Mouse (Mus musculus) T-helper 17 cell (primary cell): ENCODE results near the gene Pdcl2.

ENCODE experiments used
- in situ Hi-C, 2 experiments: fragments of 300-600 bp; cut with MboI, MseI; formaldehyde crosslinking; loops; 1 replicate in 1 of 2; 2 replicates in 1 of 2; pipeline ENCODE4 v1.15.1; 2025; ENCODE audit warnings: high pct_unique_total_duplicates in 2 of 2

Pdcl2 gene

GRCm38 (mm10) chr5:76330953-76331352 is at the start of gene Pdcl2:
TSS of gene Pdcl2 (minus strand) at chr5:76331156.
- in situ Hi-C loops = loop anchor here in 1 of 2 experiments (5.0 kb wide), 1 partner anchor 79 kb away; no protein-coding TSS in a partner anchor

- in situ Hi-C loops = no loop called here
These were observed 48.3 kb upstream of the Pdcl2 start for GRCm38 (mm10) chr5:76379216-76379615.

- in situ Hi-C loops = no loop called here
These were observed 38.4 kb upstream of the Pdcl2 start for GRCm38 (mm10) chr5:76369215-76369840.

- in situ Hi-C loops = no loop called here
These were observed 34.5 kb upstream of the Pdcl2 start for GRCm38 (mm10) chr5:76365406-76365805.

GRCm38 (mm10) chr5:76363453-76364104 is 32.6 kb upstream of the Pdcl2 start, which contains the start of gene Nmu:
TSS of gene Nmu (minus strand) at chr5:76363788.
- in situ Hi-C loops = no loop called here

- in situ Hi-C loops = no loop called here
These were observed 29.8 kb upstream of the Pdcl2 start for GRCm38 (mm10) chr5:76360786-76361185.

- in situ Hi-C loops = no loop called here
These were observed 29.1 kb upstream of the Pdcl2 start for GRCm38 (mm10) chr5:76360057-76360456.

- in situ Hi-C loops = no loop called here
These were observed 21.1 kb upstream of the Pdcl2 start for GRCm38 (mm10) chr5:76351953-76352611.

GRCm38 (mm10) chr5:76351537-76351936 is 20.6 kb upstream of the Pdcl2 start:
- in situ Hi-C loops = no loop called here

GRCm38 (mm10) chr5:76346137-76346536 is 15.2 kb upstream of the Pdcl2 start:
- in situ Hi-C loops = no loop called here

- in situ Hi-C loops = no loop called here
These were observed 10.0 kb upstream of the Pdcl2 start for GRCm38 (mm10) chr5:76340931-76341330.

GRCm38 (mm10) chr5:76337100-76337499 is 6.1 kb upstream of the Pdcl2 start:
- in situ Hi-C loops = no loop called here

GRCm38 (mm10) chr5:76333833-76334232 is 2.9 kb upstream of the Pdcl2 start:
- in situ Hi-C loops = loop anchor here in 1 of 2 experiments (5.0 kb wide), 1 partner anchor 82 kb away; no protein-coding TSS in a partner anchor

- in situ Hi-C loops = no loop called here
These were observed 3.7 kb downstream of the Pdcl2 start for GRCm38 (mm10) chr5:76327296-76327695.

- in situ Hi-C loops = no loop called here
These were observed 5.8 kb downstream of the Pdcl2 start for GRCm38 (mm10) chr5:76325113-76325512.

GRCm38 (mm10) chr5:76321249-76322196 is 9.4 kb downstream of the Pdcl2 start:
- in situ Hi-C loops = loop anchor here in 1 of 2 experiments (25.0 kb wide), 1 partner anchor 1259 kb away; no protein-coding TSS in a partner anchor

- in situ Hi-C loops = loop anchor here (10.0 to 25.0 kb wide), 3 partner anchors 123 to 1246 kb away; partner anchors contain the start of gene Tmem165 (in 1 of the 2)
These were observed 22.8 kb downstream of the Pdcl2 start for GRCm38 (mm10) chr5:76308206-76308605.

- in situ Hi-C loops = loop anchor here (10.0 to 25.0 kb wide), 3 partner anchors 121 to 1244 kb away; partner anchors contain the start of gene Tmem165 (in 1 of the 2)
These were observed 24.7 kb downstream of the Pdcl2 start for GRCm38 (mm10) chr5:76306261-76306660.

GRCm38 (mm10) chr5:76305616-76306015 is 25.3 kb downstream of the Pdcl2 start:
- in situ Hi-C loops = loop anchor here (10.0 to 25.0 kb wide), 3 partner anchors 121 to 1243 kb away; partner anchors contain the start of gene Tmem165 (in 1 of the 2)

- in situ Hi-C loops = loop anchor here (10.0 to 25.0 kb wide), 3 partner anchors 120 to 1242 kb away; partner anchors contain the start of gene Tmem165 (in 1 of the 2)
These were observed 26.3 kb downstream of the Pdcl2 start, which contains the start of gene Clock for GRCm38 (mm10) chr5:76304452-76305341. TSS of gene Clock (minus strand) at chr5:76304792.
